ENCODE assay signal across 8 mouse cellular contexts in genomic region chr3:137918932-137919311, GRCm38 (mm10). TPM values are rescaled to one million over a fixed set of nuclear protein-coding genes. Genes with fewer than 3 reads are reported as not detected.
DNase-seq lines count a peak whose midpoint lies in the region; ATAC-seq and TF ChIP-seq lines count a peak whose summit lies in the region.

No protein-coding gene starts in this region.

- TF ChIP-seq POLR2A in small intestine, adult 2 months (IDR thresholded peaks at IDR 0.05; ENCODE audit: low read depth, low read length), result no peak

- H3K9ac ChIP-seq in hindbrain, embryonic 13.5 days, result peak overlapping the region; percentile 88
- H3K9ac ChIP-seq in liver, embryonic 12.5 days, result peak overlapping the region; percentile 93

- TF ChIP-seq CTCF in small intestine, adult 2 months (IDR thresholded peaks at IDR 0.05; ENCODE audit: extremely low read depth, insufficient read length, insufficient replicate concordance, low read depth, low read length), result 0 out of 2 replicates have a peak, but pooled peaks have one; percentile 1

- H3K4me1 ChIP-seq in hindbrain, embryonic 13.5 days (replicated peaks), result peaks cover 25% of the 10 kb centered on the region
- peaks cover 29% of the 10 kb centered on the region for H3K4me1 ChIP-seq in liver, embryonic 12.5 days
- H3K4me1 ChIP-seq in small intestine, adult 2 months (ENCODE audit: control insufficient read depth, insufficient read depth, insufficient read length, low read length), result peaks cover 4% of the 10 kb centered on the region

- H3K4me3 ChIP-seq in hindbrain, embryonic 13.5 days, result peak overlapping the region; percentile 89
- peak overlapping the region; percentile 94 for H3K4me3 ChIP-seq in liver, embryonic 12.5 days
- H3K4me3 ChIP-seq in small intestine, adult 2 months (ENCODE audit: low read depth, low read length), result peak overlapping the region; percentile 99

- ATAC-seq in common myeloid progenitor, adult 5-6 weeks (replicated peaks; ENCODE audit: low read depth, poor library complexity, severe bottlenecking), result peak; percentile 13
- peak; percentile 26 for ATAC-seq in hindbrain, embryonic 13.5 days (ENCODE audit: low FRiP score)
- ATAC-seq in liver, embryonic 12.5 days, result peak; percentile 48

- H3K27ac ChIP-seq in hindbrain, embryonic 13.5 days, result peak overlapping the region; percentile 89
- peak overlapping the region; percentile 93 for H3K27ac ChIP-seq in liver, embryonic 12.5 days
- H3K27ac ChIP-seq in small intestine, adult 2 months (ENCODE audit: insufficient read depth, low read depth, low read length), result peak overlapping the region; percentile 78

- peak; percentile 35 for DNase-seq in embryo, embryonic 10 days (ENCODE audit: low spot score)
- no peak for DNase-seq in embryo, embryonic 9.5 days (ENCODE audit: extremely low spot score)
- peak; percentile 81 for DNase-seq in 3T3-L1 (ENCODE audit: low read depth, low spot score)
- no peak for DNase-seq in testis, postnatal 10 days (ENCODE audit: low spot score)

- no peaks in the 10 kb centered on the region for H3K27me3 ChIP-seq in hindbrain, embryonic 13.5 days
- no peaks in the 10 kb centered on the region for H3K27me3 ChIP-seq in liver, embryonic 12.5 days (replicated peaks)
- no peaks in the 10 kb centered on the region for H3K27me3 ChIP-seq in small intestine, adult 2 months (ENCODE audit: control insufficient read depth, insufficient read depth, low read length)

- WGBS in hindbrain, embryonic 13.5 days, result 18% methylated on average over 6 of the region's 6 CpGs
- 10% methylated on average over 6 of the region's 6 CpGs for WGBS in liver, embryonic 12.5 days (ENCODE audit: insufficient replicate concordance)
- 5% methylated on average over 6 of the region's 6 CpGs for WGBS in small intestine, adult 2 months

- H3K9me3 ChIP-seq in hindbrain, embryonic 13.5 days, result no peaks in the 10 kb centered on the region
- H3K9me3 ChIP-seq in liver, embryonic 12.5 days (replicated peaks), result no peaks in the 10 kb centered on the region

- peaks cover 18% of the 10 kb centered on the region for H3K36me3 ChIP-seq in hindbrain, embryonic 13.5 days
- H3K36me3 ChIP-seq in liver, embryonic 12.5 days, result peaks cover 30% of the 10 kb centered on the region
- H3K36me3 ChIP-seq in small intestine, adult 2 months (ENCODE audit: control insufficient read depth, insufficient read depth, low read length), result peaks cover 9% of the 10 kb centered on the region

- H3K4me2 ChIP-seq in hindbrain, embryonic 13.5 days, result peak overlapping the region; percentile 71
- H3K4me2 ChIP-seq in liver, embryonic 12.5 days, result peak overlapping the region; percentile 88

RNA-seq across cellular contexts. Expression of gene Lamtor3, which starts 0.6 kb away (rescaled TPM):
- 56.7 and 70.8 TPM in 2 replicates for total RNA-seq in common myeloid progenitor, adult 5-6 weeks (2017)
- polyA plus RNA-seq in hindbrain, embryonic 13.5 days (2015; fragmentation: Nextera tagmentation; extraction: Ambion mirVana), result 121 and 130 TPM in 2 replicates
- polyA plus RNA-seq in liver, embryonic 12.5 days (2016; fragmentation: Nextera tagmentation; extraction: Ambion mirVana), result 72.6 and 77.5 TPM in 2 replicates
- polyA plus RNA-seq in small intestine, adult 2 months (2012; rRNA removed), result 7.3 and 9.4 TPM in 2 replicates

RNA-seq across cellular contexts. Expression of gene Dnajb14, which starts 51.4 kb away (rescaled TPM):
- 7.4 and 8.5 TPM in 2 replicates for total RNA-seq in common myeloid progenitor, adult 5-6 weeks (2017)
- polyA plus RNA-seq in hindbrain, embryonic 13.5 days (2015; fragmentation: Nextera tagmentation; extraction: Ambion mirVana), result 11.7 and 11.9 TPM in 2 replicates
- polyA plus RNA-seq in liver, embryonic 12.5 days (2016; fragmentation: Nextera tagmentation; extraction: Ambion mirVana), result 6.5 TPM in 2 replicates
- polyA plus RNA-seq in small intestine, adult 2 months (2012; rRNA removed), result 1.1 and 2.0 TPM in 2 replicates

RNA-seq across cellular contexts. Expression of gene H2afz, which starts 54.6 kb away (rescaled TPM):
- 741 and 1,055 TPM in 2 replicates for total RNA-seq in common myeloid progenitor, adult 5-6 weeks (2017)
- polyA plus RNA-seq in hindbrain, embryonic 13.5 days (2015; fragmentation: Nextera tagmentation; extraction: Ambion mirVana), result 1,016 and 1,041 TPM in 2 replicates
- 1,584 and 1,643 TPM in 2 replicates for polyA plus RNA-seq in liver, embryonic 12.5 days (2016; fragmentation: Nextera tagmentation; extraction: Ambion mirVana)
- polyA plus RNA-seq in small intestine, adult 2 months (2012; rRNA removed), result 329 and 401 TPM in 2 replicates

Comparison
In these comparisons a context has a peak if more than half of its experiments do, and no peak if none do; other contexts are left out.
1. DNase-seq: peak in embryo, embryonic 10 days (single experiment) and 3T3-L1 (single experiment); none in embryo, embryonic 9.5 days (single experiment) and testis, postnatal 10 days (single experiment).
2. Peak in every context shown above with its lines, with median percentiles within 50 percentile points of each other: ATAC-seq, H3K27ac ChIP-seq and H3K4me3 ChIP-seq.